Mouse (Mus musculus): ENCODE measurements around the gene Dgki.

GRCm38 (mm10) chr6:36812666-36813515 lies 487.1 kb downstream of the Dgki start:
- no peak for TF ChIP-seq CTCF (IDR thresholded peaks at IDR 0.05; ENCODE audit: control insufficient read depth, insufficient read depth, insufficient read length)
- TF ChIP-seq USF1 (IDR thresholded peaks at IDR 0.05; ENCODE audit: low read depth) = no peak
- no peak for TF ChIP-seq MYOG (IDR thresholded peaks at IDR 0.05; ENCODE audit: control insufficient read depth, extremely low read depth, insufficient read length)
